Mouse (Mus musculus): ENCODE measurements at regions not wholly inside any gene's neighbourhood (a gene's known extent, or its start where the extent isn't known, plus 50 kb on each side); places are given as distances from the start of the nearest gene placed in this dataset.

GRCm38 (mm10) chr2:93115303-93115702 is 69.3 kb upstream of the Prdm11 start:
- no peak for TF ChIP-seq CTCF (IDR thresholded peaks at IDR 0.05; ENCODE audit: borderline replicate concordance, extremely low read depth, insufficient read depth, insufficient read length)
- no peak for TF ChIP-seq POLR2A (IDR thresholded peaks at IDR 0.05; ENCODE audit: borderline replicate concordance, extremely low read depth, insufficient read depth, insufficient read length, poor library complexity, severe bottlenecking)
- DNase-seq (ENCODE audit: low read depth) = no peak

GRCm38 (mm10) chr2:93113929-93114328 is 68.0 kb upstream of the Prdm11 start:
- DNase-seq (ENCODE audit: low read depth) = no peak
- TF ChIP-seq CTCF (IDR thresholded peaks at IDR 0.05; ENCODE audit: borderline replicate concordance, extremely low read depth, insufficient read depth, insufficient read length) (no peak), POLR2A (IDR thresholded peaks at IDR 0.05; ENCODE audit: borderline replicate concordance, extremely low read depth, insufficient read depth, insufficient read length, poor library complexity, severe bottlenecking) (no peak)

GRCm38 (mm10) chr2:93112320-93112719 is 66.4 kb upstream of the Prdm11 start:
- TF ChIP-seq CTCF (IDR thresholded peaks at IDR 0.05; ENCODE audit: borderline replicate concordance, extremely low read depth, insufficient read depth, insufficient read length) (no peak), POLR2A (IDR thresholded peaks at IDR 0.05; ENCODE audit: borderline replicate concordance, extremely low read depth, insufficient read depth, insufficient read length, poor library complexity, severe bottlenecking) (no peak)
- no peak for DNase-seq (ENCODE audit: low read depth)

- TF ChIP-seq CTCF (IDR thresholded peaks at IDR 0.05; ENCODE audit: borderline replicate concordance, extremely low read depth, insufficient read depth, insufficient read length) (no peak), POLR2A (IDR thresholded peaks at IDR 0.05; ENCODE audit: borderline replicate concordance, extremely low read depth, insufficient read depth, insufficient read length, poor library complexity, severe bottlenecking) (no peak)
- DNase-seq (ENCODE audit: low read depth) = peak; percentile 67
Measured at GRCm38 (mm10) chr2:93110898-93111297, 64.9 kb upstream of the Prdm11 start.

DNA sequence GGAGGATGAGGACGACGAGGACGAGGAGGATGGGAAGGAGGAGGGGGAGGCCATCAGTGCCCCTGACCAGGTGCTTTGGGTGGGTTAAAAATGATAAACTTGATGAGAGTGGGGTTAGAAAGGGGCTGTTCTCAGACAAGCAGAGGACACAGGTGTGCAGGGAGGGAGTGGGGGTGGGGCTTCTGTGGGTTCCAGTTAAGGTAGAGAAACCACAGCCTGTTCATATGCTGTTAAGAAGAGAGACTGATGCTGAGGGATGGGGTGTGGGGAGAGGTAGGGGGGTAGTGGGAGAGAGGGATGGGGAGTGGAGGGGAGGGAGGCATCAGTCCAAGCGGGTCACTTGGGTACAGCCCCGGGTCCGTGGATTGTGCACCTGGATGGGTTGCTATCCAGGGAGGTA is 60.6 kb upstream of the Prdm11 start:
- DNase-seq (ENCODE audit: low read depth) = no peak
- TF ChIP-seq CTCF (IDR thresholded peaks at IDR 0.05; ENCODE audit: borderline replicate concordance, extremely low read depth, insufficient read depth, insufficient read length) (no peak), POLR2A (IDR thresholded peaks at IDR 0.05; ENCODE audit: borderline replicate concordance, extremely low read depth, insufficient read depth, insufficient read length, poor library complexity, severe bottlenecking) (no peak)

DNA sequence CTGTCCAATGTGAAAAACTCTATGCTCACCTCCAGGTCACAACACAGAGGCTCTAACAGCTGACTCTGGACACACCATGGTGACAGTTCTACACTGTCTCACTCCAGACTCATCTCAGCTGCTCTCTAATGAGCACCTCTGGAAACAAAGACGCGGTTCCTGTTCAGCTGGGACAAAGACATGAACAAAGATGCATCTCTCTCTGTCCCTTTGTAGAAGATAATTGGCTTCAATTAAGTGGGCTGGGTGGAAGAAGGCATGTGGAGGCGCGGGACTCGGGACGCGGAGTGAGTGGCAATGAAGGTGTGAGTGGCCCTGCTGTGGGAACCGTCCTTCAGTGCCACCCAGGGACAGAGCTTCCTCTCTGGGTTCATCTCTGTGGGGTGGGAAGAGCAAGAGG is 56.0 kb upstream of the Prdm11 start:
- no peak for DNase-seq (ENCODE audit: low read depth)
- no peak for TF ChIP-seq CTCF (IDR thresholded peaks at IDR 0.05; ENCODE audit: borderline replicate concordance, extremely low read depth, insufficient read depth, insufficient read length)
- TF ChIP-seq POLR2A (IDR thresholded peaks at IDR 0.05; ENCODE audit: borderline replicate concordance, extremely low read depth, insufficient read depth, insufficient read length, poor library complexity, severe bottlenecking) = no peak

- TF ChIP-seq CTCF (IDR thresholded peaks at IDR 0.05; ENCODE audit: borderline replicate concordance, extremely low read depth, insufficient read depth, insufficient read length) (no peak), POLR2A (IDR thresholded peaks at IDR 0.05; ENCODE audit: borderline replicate concordance, extremely low read depth, insufficient read depth, insufficient read length, poor library complexity, severe bottlenecking) (no peak)
- DNase-seq (ENCODE audit: low read depth) = no peak
Measured at GRCm38 (mm10) chr2:93099780-93100179, 53.8 kb upstream of the Prdm11 start.

- no peak for DNase-seq (ENCODE audit: low read depth)
- TF ChIP-seq POLR2A (IDR thresholded peaks at IDR 0.05; ENCODE audit: borderline replicate concordance, extremely low read depth, insufficient read depth, insufficient read length, poor library complexity, severe bottlenecking) = no peak
Measured at GRCm38 (mm10) chr2:93097016-93097415, 51.0 kb upstream of the Prdm11 start.

- DNase-seq (ENCODE audit: low read depth) = peak; percentile 95
- no peak for TF ChIP-seq POLR2A (IDR thresholded peaks at IDR 0.05; ENCODE audit: borderline replicate concordance, extremely low read depth, insufficient read depth, insufficient read length, poor library complexity, severe bottlenecking)
- TF ChIP-seq CTCF (IDR thresholded peaks at IDR 0.05; ENCODE audit: borderline replicate concordance, extremely low read depth, insufficient read depth, insufficient read length) = no peak
Measured at GRCm38 (mm10) chr2:93096078-93096729, 50.2 kb upstream of the Prdm11 start.
